Mouse (Mus musculus): Measurements from ENCODE around the gene Ear6. TPM values are rescaled to one million over a fixed set of nuclear protein-coding genes. Genes with fewer than 3 reads are reported as not detected.

The Ear6 gene
- polyA plus RNA-seq, 1 experiment from 2014 or later = not detected

- H3K4me3 ChIP-seq = no peak overlapping the region
- no peak overlapping the region for H3K4me2 ChIP-seq
- WGBS = 41% methylated on average over 3 of the region's 3 CpGs
- no peak for ATAC-seq (ENCODE audit: extremely low read depth, insufficient number of reproducible peaks, low FRiP score, low TSS enrichment)
- H3K27me3 ChIP-seq (replicated peaks) = no peaks in the 10 kb centered on the region
- H3K27ac ChIP-seq (replicated peaks) = no peak overlapping the region
- peaks cover 41% of the 10 kb centered on the region for H3K36me3 ChIP-seq
- H3K9ac ChIP-seq = no peak overlapping the region; the same call in 1 of the 2 replicates
- no peaks in the 10 kb centered on the region for H3K9me3 ChIP-seq
- H3K4me1 ChIP-seq = peaks cover 16% of the 10 kb centered on the region
These were observed 40.3 kb downstream of the Ear6 start for GRCm38 (mm10) chr14:51893809-51894208.

GRCm38 (mm10) chr14:51895071-51895470 is 41.6 kb downstream of the Ear6 start:
- Histone ChIP-seq H3K4me1 (peaks cover 16% of the 10 kb centered on the region), H3K9me3 (no peaks in the 10 kb centered on the region), H3K36me3 (peaks cover 28% of the 10 kb centered on the region), H3K4me3 (no peak overlapping the region), H3K9ac (no peak overlapping the region), H3K27ac (replicated peaks) (no peak overlapping the region), H3K4me2 (no peak overlapping the region), H3K27me3 (replicated peaks) (no peaks in the 10 kb centered on the region)
- ATAC-seq (ENCODE audit: extremely low read depth, insufficient number of reproducible peaks, low FRiP score, low TSS enrichment) = no peak
- 68% methylated on average over 14 of the region's 14 CpGs for WGBS

GRCm38 (mm10) chr14:51896019-51896418 is 42.5 kb downstream of the Ear6 start:
- H3K4me3 ChIP-seq = no peak overlapping the region
- H3K4me1 ChIP-seq = peaks cover 16% of the 10 kb centered on the region
- no peak for ATAC-seq (ENCODE audit: extremely low read depth, insufficient number of reproducible peaks, low FRiP score, low TSS enrichment)
- H3K27ac ChIP-seq (replicated peaks) = no peak overlapping the region
- H3K9me3 ChIP-seq = no peaks in the 10 kb centered on the region
- no peak overlapping the region for H3K4me2 ChIP-seq
- no peak overlapping the region for H3K9ac ChIP-seq
- H3K36me3 ChIP-seq = peaks cover 19% of the 10 kb centered on the region
- H3K27me3 ChIP-seq (replicated peaks) = no peaks in the 10 kb centered on the region
- 65% methylated on average over 6 of the region's 6 CpGs for WGBS

- peaks cover 12% of the 10 kb centered on the region for H3K36me3 ChIP-seq
- H3K4me3 ChIP-seq = no peak overlapping the region
- H3K9ac ChIP-seq = no peak overlapping the region
- no peaks in the 10 kb centered on the region for H3K27me3 ChIP-seq (replicated peaks)
- H3K4me2 ChIP-seq = no peak overlapping the region
- no peak for ATAC-seq (ENCODE audit: extremely low read depth, insufficient number of reproducible peaks, low FRiP score, low TSS enrichment)
- 70% methylated on average over 8 of the region's 8 CpGs for WGBS
- H3K9me3 ChIP-seq = no peaks in the 10 kb centered on the region
- H3K27ac ChIP-seq (replicated peaks) = no peak overlapping the region
- peaks cover 16% of the 10 kb centered on the region for H3K4me1 ChIP-seq
These were observed 43.2 kb downstream of the Ear6 start for GRCm38 (mm10) chr14:51896539-51897170.

GRCm38 (mm10) chr14:51899351-51899750 is 45.9 kb downstream of the Ear6 start:
- Histone ChIP-seq H3K4me3 (no peak overlapping the region), H3K4me1 (peaks cover 14% of the 10 kb centered on the region), H3K27ac (replicated peaks) (no peak overlapping the region), H3K9me3 (no peaks in the 10 kb centered on the region), H3K9ac (no peak overlapping the region), H3K4me2 (no peak overlapping the region), H3K36me3 (peaks cover 3% of the 10 kb centered on the region; the same call in 1 of the 2 replicates), H3K27me3 (replicated peaks) (no peaks in the 10 kb centered on the region)
- ATAC-seq (ENCODE audit: extremely low read depth, insufficient number of reproducible peaks, low FRiP score, low TSS enrichment) = no peak
- WGBS = 87% methylated on average over 1 of the region's 1 CpGs

- Histone ChIP-seq H3K27me3 (replicated peaks) (no peaks in the 10 kb centered on the region), H3K4me3 (no peak overlapping the region), H3K9ac (0 out of 2 replicates have a peak overlapping the region, but pooled peaks have one; percentile 29), H3K27ac (replicated peaks) (peak overlapping the region; percentile 53), H3K9me3 (no peaks in the 10 kb centered on the region), H3K4me2 (no peak overlapping the region), H3K4me1 (peaks cover 31% of the 10 kb centered on the region), H3K36me3 (peaks cover 33% of the 10 kb centered on the region)
- 44% methylated on average over 9 of the region's 9 CpGs for WGBS
- ATAC-seq (ENCODE audit: extremely low read depth, insufficient number of reproducible peaks, low FRiP score, low TSS enrichment) = no peak
These were observed 49.6 kb downstream of the Ear6 start for GRCm38 (mm10) chr14:51902806-51903710.

- Histone ChIP-seq H3K27me3 (replicated peaks) (no peaks in the 10 kb centered on the region), H3K36me3 (peaks cover 40% of the 10 kb centered on the region), H3K4me3 (no peak overlapping the region), H3K9ac (0 out of 2 replicates have a peak overlapping the region, but pooled peaks have one; percentile 24), H3K4me1 (peaks cover 31% of the 10 kb centered on the region), H3K9me3 (no peaks in the 10 kb centered on the region), H3K4me2 (no peak overlapping the region), H3K27ac (replicated peaks) (0 out of 2 replicates have a peak overlapping the region, but pooled peaks have one; percentile 15)
- WGBS = 77% methylated on average over 9 of the region's 9 CpGs
- ATAC-seq (ENCODE audit: extremely low read depth, insufficient number of reproducible peaks, low FRiP score, low TSS enrichment) = no peak
These were observed 50.3 kb downstream of the Ear6 start for GRCm38 (mm10) chr14:51903782-51904181.

Small RNAs within 50 kb of the gene (microRNA-seq; reads per million reads assigned to microRNA genes)
- gene Gm27375 = not detected

Other genes with a start within 250 kb of the Ear6 start
- not detected in 2 replicates for gene Gm17078, start 242.4 kb upstream of the Ear6 start, polyA plus RNA-seq (2015; fragmentation: Nextera tagmentation; extraction: Ambion mirVana)
- not detected in 2 replicates for gene Gm4181, start 218.0 kb upstream of the Ear6 start, polyA plus RNA-seq (2015; fragmentation: Nextera tagmentation; extraction: Ambion mirVana)
- gene Gm17079, start 158.2 kb upstream of the Ear6 start, polyA plus RNA-seq (2015; fragmentation: Nextera tagmentation; extraction: Ambion mirVana) = not detected in 2 replicates
- not detected in 2 replicates for gene Gm5800, start 136.5 kb upstream of the Ear6 start, polyA plus RNA-seq (2015; fragmentation: Nextera tagmentation; extraction: Ambion mirVana)
- not detected in 2 replicates for gene Ang4, start 80.1 kb upstream of the Ear6 start, polyA plus RNA-seq (2015; fragmentation: Nextera tagmentation; extraction: Ambion mirVana)
- gene AY358078, start 53.7 kb upstream of the Ear6 start, polyA plus RNA-seq (2015; fragmentation: Nextera tagmentation; extraction: Ambion mirVana) = not detected in 2 replicates
- 38.3 and 40.5 TPM in 2 replicates for gene Mettl17, start 31.1 kb downstream of the Ear6 start, polyA plus RNA-seq (2015; fragmentation: Nextera tagmentation; extraction: Ambion mirVana)
- gene Slc39a2, start 39.2 kb downstream of the Ear6 start, polyA plus RNA-seq (2015; fragmentation: Nextera tagmentation; extraction: Ambion mirVana) = 0.13 and 0.48 TPM in 2 replicates
- gene Ndrg2, start 60.5 kb downstream of the Ear6 start, polyA plus RNA-seq (2015; fragmentation: Nextera tagmentation; extraction: Ambion mirVana) = 223 and 248 TPM in 2 replicates
- gene Tppp2, start 64.7 kb downstream of the Ear6 start, polyA plus RNA-seq (2015; fragmentation: Nextera tagmentation; extraction: Ambion mirVana) = not detected in 2 replicates
- gene Rnase13, start 69.1 kb downstream of the Ear6 start, polyA plus RNA-seq (2015; fragmentation: Nextera tagmentation; extraction: Ambion mirVana) = not detected in 2 replicates
- 63.9 and 69.5 TPM in 2 replicates for gene Arhgef40, start 131.0 kb downstream of the Ear6 start, polyA plus RNA-seq (2015; fragmentation: Nextera tagmentation; extraction: Ambion mirVana)
- 0.43 and 1.1 TPM in 2 replicates for gene Tmem253, start 162.0 kb downstream of the Ear6 start, polyA plus RNA-seq (2015; fragmentation: Nextera tagmentation; extraction: Ambion mirVana)
- gene Zfp219, start 167.0 kb downstream of the Ear6 start, polyA plus RNA-seq (2015; fragmentation: Nextera tagmentation; extraction: Ambion mirVana) = 14.5 and 15.6 TPM in 2 replicates
- not detected in 2 replicates for gene Olfr221, start 188.8 kb downstream of the Ear6 start, polyA plus RNA-seq (2015; fragmentation: Nextera tagmentation; extraction: Ambion mirVana)

Measured in heart, embryonic 13.5 days (tissue).